Mouse (Mus musculus) neutrophil, adult 5-6 weeks (primary cell): ENCODE results near the gene Scyl1. TPM values are rescaled to one million over a fixed set of nuclear protein-coding genes. Genes with fewer than 3 reads are reported as not detected.

Source experiments
- ATAC-seq: fragments of 151-379, 151-347 bp; 2 replicates; pipeline ENCODE4 v1.8.0; 2017; ENCODE audit warnings: mild to moderate bottlenecking, moderate TSS enrichment; ENCODE audit not compliant: insufficient number of reproducible peaks, poor library complexity, low FRiP score, severe bottlenecking; ENCODE audit errors: extremely low read depth
- total RNA-seq: library from RNA; stranded (forward); fragments of 200-1000 nt; gene quantifications from 2 replicates; pipeline ENCODE4 v1.2.3, GENCODE M21; 2017

The Scyl1 gene
- total RNA-seq, 1 experiment from 2014 or later, result 44.0 TPM

- no peak for ATAC-seq
Measured at GRCm38 (mm10) chr19:5756991-5757636, 14.1 kb downstream of the Scyl1 start.

DNA sequence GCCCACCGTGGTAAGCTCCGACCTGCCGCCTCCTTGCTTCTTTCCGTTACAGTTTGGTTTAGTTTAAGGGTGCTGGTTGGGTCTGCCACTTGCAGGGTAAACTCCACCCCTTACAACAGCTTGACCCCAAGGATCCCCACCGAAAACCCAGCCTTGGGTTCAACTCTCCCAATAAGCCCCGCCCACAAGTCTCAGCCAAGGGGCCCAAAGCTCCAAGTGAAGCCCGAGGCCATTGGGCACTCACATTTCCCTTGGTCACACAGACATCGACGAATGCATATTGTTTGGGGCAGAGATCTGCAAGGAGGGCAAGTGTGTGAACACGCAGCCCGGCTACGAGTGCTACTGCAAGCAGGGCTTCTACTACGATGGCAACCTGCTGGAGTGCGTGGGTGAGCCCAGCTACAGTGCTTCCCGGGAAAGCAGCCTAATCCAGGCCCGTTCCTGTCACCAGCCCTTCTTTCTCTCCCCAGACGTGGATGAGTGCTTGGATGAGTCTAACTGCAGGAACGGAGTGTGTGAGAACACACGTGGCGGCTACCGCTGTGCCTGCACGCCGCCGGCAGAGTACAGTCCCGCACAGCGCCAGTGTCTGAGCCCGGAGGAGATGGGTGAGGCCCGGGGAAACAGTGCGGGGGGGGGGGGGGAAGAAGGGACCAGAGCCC lies 14.8 kb downstream of the Scyl1 start:
- ATAC-seq, result no peak

- ATAC-seq, result no peak
Measured at GRCm38 (mm10) chr19:5751742-5752141, 19.5 kb downstream of the Scyl1 start.

DNA sequence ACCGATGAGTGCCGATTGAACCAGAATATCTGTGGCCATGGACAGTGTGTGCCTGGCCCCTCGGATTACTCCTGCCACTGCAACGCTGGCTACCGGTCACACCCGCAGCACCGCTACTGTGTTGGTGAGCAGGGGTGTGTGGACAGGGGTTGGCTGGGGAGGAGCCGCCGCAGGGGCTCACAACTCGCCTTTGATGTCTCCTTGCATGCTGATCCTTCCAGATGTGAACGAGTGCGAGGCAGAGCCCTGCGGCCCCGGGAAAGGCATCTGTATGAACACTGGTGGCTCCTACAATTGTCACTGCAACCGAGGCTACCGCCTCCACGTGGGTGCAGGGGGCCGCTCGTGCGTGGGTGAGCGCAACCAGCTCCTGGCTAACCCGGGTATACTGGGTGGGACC lies 20.3 kb downstream of the Scyl1 start:
- ATAC-seq, result no peak

GRCm38 (mm10) chr19:5749476-5749875 lies 21.7 kb downstream of the Scyl1 start:
- no peak for ATAC-seq

DNA sequence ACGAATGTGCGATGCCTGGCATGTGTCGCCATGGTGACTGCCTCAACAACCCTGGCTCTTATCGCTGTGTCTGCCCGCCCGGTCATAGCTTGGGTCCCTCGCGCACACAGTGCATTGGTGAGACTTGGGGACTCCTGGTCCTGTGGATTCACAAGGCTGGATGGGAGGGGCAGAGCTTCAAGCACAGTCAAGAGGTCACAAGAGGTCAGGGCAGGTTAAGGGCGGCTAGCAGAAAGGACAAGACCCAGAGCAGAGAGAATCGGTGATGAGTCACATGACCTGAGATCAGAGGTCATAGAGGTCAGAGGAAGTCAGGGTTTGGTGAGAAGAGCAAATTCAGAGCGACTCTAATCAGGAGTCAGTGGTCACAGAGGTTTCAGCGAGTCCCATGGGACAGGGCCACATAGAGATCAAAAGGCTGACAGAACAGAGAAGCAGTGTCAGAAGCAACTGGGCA lies 24.3 kb downstream of the Scyl1 start:
- ATAC-seq, result no peak

DNA sequence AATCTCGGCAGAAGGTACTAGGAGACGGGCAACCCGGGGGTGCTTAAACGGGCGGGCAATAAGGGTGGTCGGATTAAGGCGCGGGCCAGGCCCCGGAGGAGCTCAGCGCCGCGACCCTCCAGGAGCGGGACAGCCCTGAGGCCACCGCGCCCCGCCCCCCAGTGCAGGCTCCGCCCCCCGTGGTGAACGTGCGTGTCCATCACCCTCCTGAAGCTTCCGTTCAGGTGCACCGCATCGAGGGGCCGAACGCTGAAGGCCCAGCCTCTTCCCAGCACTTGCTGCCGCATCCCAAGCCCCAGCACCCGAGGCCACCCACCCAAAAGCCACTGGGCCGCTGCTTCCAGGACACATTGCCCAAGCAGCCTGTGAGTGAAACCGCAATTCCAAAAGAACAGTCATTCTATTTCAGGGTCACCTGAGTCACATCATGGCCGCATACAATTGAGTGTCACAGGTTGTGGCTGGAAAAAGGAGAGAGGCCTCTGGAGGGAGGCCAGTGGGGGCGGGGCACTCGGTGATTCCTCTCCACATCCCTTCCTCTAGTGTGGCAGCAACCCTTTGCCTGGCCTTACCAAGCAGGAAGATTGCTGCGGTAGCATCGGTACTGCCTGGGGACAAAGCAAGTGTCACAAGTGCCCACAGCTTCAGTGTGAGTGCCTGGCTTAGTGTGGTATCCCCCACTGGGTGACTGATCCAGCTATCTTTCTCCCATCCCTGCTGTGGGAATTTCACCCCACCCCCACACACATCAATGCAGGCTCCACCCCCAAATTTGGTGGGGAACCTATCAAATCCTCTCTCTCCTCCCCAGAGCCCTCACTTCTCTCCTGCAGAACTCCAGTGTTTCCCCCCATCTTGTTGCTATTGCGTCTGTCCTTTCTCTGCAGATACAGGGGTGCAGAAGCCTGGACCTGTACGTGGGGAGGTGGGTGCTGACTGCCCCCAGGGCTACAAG lies 25.2 kb downstream of the Scyl1 start:
- ATAC-seq, result no peak

DNA sequence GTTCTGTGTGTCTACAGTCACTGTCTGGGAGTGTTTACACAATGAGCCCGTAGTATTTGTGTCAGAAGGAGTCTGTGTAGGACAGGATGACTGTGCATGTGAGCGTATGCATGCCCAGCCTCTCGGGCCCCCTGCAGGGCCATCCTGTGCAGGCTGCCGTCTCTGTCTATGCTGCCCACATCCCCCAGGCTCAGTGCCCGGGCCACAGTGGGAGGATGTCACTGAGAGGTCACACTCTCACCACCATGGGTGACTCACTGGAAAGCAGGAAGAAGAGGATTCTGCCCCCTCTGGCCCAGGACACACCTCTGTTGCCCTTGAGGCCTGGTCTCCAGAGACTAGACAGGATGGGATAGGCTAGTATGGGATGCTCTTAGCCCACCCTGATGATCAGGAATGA lies 27.6 kb downstream of the Scyl1 start:
- ATAC-seq, result no peak; the same call in 1 of the 2 replicates

GRCm38 (mm10) chr19:5742241-5742641 lies 29.0 kb downstream of the Scyl1 start:
- no peak for ATAC-seq

DNA sequence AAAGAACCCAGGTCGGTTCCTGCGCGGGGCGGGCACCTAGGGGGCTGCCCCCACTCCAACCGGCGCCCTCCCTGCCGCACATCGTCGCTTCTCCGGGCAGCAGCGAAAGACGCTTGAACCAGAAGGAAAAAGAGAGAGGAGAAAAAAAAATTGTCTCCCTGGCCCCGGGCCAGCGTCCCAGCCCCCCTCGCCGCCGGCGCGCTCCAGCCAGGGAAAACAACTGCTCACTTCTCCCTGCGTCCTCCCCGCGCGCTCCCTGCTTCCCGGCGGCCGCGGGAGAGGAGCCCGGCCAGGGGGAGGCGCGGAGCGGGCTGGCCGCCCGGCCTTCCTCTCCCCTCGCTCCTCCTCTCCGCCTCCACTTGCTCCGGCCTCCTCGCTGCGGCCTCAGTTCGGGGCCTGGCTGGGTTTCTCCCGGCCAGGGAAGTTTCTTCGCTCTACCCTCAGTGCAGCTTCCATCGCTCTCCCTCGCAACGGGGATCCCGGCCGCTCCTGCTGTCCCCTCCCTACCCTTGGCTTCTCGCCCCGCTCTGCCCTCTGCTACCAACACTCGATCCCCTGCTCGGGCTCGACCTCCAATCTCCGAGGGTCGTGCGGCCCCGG lies 29.5 kb downstream of the Scyl1 start:
- ATAC-seq, result no peak

DNA sequence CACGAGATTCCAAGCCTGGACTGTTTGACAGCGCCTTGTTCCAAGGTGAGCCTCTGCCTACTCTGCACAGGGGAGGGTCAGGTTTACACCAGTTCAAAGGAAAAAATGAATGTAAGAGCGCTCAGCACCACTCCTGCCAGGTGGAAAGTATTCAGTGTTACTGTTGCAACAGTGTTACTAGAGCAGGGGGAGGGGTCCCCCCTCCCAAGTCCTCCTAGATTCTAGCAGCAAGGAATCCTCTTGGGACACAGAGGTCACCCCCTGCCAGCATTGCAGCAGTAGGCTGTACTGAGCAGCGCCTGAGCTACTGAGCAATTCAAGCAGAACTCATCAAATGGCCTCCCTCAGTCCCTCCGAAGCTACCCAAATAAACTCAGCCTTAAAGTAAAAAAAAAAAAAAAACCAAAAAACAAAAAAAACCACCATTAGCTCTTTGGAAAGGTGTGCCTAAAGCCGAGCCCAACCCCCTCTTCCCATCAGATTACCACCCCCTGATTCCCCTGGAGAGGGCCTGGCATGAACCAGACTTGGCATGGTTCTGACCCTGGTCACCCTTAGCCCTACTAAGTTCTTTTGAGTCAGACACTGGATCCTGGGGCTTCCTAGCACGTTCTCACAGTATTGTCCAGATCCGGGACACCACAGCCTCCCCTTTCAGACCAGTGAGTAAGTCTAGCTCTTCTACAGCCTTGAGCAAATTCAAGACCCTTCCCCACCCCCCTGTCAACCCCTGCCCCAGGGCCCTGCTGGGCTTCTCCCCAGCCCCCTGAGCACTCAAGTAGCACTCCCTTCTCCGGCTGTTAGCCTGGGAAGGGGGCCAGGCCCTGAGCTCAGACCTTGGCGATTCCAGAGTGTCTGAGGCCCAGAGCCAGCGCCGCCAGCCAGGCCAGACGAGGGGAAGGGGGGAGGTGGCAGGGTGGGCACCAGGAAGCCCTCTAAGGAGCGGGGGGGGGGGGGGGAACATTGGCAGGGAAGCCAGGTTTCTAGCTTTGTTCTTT lies 30.6 kb downstream of the Scyl1 start, which contains the start of gene Ltbp3:
Ltbp3 (plus strand) TSS at position 585 of the 998 bp plus-strand sequence.
- no peak for ATAC-seq

DNA sequence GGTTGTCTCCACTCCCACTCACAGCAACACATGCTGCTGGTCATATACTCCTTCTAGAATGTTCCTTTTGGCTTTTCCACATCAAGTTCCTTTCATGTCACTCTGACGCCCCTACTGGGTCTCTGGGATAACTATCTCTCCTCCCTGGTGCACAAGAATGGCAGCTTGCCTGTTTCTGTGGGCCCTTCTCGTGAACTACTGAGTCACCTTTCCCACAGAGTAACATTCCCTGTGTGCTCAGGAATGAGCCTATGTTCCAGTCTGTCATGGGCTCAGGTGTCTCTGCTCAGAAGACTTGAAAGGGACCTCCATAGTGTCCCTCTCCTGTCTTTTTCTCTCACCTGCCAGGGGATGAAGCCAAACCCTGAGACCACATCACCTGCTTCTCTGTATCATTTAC lies 31.8 kb downstream of the Scyl1 start:
- ATAC-seq, result no peak

GRCm38 (mm10) chr19:5734325-5734724 lies 36.9 kb downstream of the Scyl1 start:
- ATAC-seq, result no peak

- peak; percentile 79 for ATAC-seq
Measured at GRCm38 (mm10) chr19:5731264-5731978, 39.8 kb downstream of the Scyl1 start.

- ATAC-seq, result no peak
Measured at GRCm38 (mm10) chr19:5730314-5731186, 40.7 kb downstream of the Scyl1 start.

GRCm38 (mm10) chr19:5729444-5729815 lies 41.8 kb downstream of the Scyl1 start, which contains the start of gene Fam89b:
Gene Fam89b, minus strand, starts transcription at chr19:5729653.
- peak; percentile 45 for ATAC-seq
